Mouse (Mus musculus): ENCODE measurements around the gene Chrm5. TPM values are rescaled to one million over a fixed set of nuclear protein-coding genes. Genes with fewer than 3 reads are reported as not detected.
"Not testable (repeated sequence)": the region's sequence is repeated elsewhere in the genome, so short reads cannot be mapped to it uniquely, and the experiment has no call there.

The Chrm5 gene
- total RNA-seq, 2 experiments from 2014 or later, result not detected

DNA sequence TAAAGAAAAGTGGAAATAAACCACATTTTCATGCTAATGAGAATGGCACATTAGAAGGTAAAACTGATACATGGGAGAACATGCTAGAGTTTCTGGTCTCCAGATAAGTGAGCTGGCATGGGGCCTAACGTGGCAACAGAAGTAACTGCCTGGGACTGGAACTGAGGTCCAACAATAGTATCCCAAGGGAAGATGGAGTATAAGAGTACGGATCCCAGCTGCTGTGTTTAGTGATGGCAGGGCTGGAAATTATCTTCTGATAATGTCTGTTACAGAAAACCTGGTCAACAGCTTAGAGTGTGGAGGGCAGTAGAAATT lies 2.7 kb upstream of the Chrm5 start:
- DNase-seq, result no peak
- intact Hi-C loops (cut with DNase I), result loop anchor here (2.0 to 5.0 kb wide), 3 partner anchors 36 to 286 kb away; partner anchors contain the start of gene Lpcat4

DNA sequence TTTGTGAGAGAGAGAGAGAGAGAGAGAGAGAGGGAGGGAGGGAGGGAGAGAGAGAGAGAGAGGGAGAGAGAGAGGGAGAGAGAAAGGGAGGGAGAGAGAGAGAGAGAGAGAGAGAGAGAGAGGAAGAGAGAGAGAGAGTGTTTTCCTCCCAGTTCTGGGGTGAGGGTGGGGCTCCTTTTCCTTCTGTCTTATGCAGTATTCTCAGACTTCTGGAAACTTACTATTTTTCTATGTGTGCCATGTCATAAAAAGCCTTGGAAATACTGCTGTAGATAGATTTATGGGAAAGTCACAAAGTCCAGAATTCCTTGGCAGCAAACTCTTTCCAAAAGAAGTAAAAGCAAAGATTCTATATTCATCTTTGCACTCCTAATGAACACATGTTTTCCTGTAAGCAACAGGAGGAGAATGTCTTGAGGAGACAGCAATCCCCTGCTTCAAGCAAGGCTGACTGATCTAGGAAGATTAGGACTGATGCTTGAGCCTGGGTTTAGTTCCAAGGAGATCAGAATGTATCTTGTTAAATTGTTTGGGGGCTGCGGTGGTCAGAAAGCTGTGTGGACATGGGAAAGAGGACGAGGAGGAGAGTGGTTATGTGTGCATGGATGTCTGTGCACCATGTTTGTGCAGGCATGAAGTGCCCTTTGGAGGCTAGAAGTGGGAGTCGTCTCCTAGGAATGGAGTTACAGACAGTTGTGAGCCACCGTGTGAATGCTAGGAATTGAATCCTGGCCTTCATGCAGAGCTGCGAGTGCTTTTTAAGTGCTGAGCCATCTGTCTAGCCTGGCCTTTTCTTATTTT lies 2.2 kb upstream of the Chrm5 start:
- intact Hi-C loops (cut with DNase I), result loop anchor here (1.0 to 5.0 kb wide), 4 partner anchors 35 to 285 kb away; partner anchors contain the start of genes Katnbl1 and Lpcat4
- no peak for DNase-seq

- DNase-seq, result no peak
- intact Hi-C loops (cut with DNase I), result loop anchor here (5.0 kb wide), 2 partner anchors 34 to 284 kb away; no protein-coding TSS in a partner anchor
Observed at GRCm38 (mm10) chr2:112481564-112481963, 995 bp upstream of the Chrm5 start.

DNA sequence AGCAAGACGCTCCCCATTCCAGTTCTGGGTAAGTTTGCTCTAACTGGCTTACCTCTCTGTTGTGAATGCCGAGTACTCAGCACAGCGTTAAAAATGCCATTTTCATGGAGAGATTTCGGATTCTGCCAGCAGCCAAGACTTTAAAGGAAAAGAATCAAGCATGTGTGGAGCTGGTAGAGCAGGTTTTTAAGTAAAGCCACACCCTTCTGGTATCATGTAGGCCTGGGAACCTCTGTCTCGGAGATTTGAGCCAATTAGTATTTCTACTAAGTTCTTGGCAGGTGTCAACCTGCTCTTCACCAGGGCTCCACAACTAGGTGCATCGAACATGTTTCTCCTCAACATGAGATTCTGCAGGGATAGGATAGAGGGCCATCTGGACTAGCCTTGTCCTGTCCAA lies 4.0 kb downstream of the Chrm5 start:
- intact Hi-C loops (cut with DNase I), result no loop called here

GRCm38 (mm10) chr2:112474997-112475724 lies 5.4 kb downstream of the Chrm5 start:
- no peak for DNase-seq
- intact Hi-C loops (cut with DNase I), result no loop called here

More for the DNA sequence above, 4.0 kb downstream of the Chrm5 start:
- no peak for DNase-seq

DNA sequence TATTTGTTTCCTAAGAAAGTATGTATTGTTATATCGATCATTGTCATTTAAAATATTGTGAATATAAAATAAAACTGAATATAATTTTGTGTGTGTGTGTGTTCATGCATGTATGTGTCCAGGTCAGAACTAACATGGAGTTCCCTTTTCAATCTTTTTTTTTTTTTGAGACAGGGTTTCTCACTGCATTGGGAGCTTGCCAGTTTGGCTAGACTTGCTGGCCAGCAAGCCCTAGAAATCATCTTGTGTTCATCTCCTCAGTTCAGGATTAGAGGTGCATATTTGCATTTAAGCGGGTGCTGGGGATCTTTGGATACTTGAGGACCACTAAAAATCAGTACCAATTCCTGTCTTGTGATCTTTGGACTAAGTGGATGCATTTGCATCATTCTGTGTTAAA lies 8.5 kb downstream of the Chrm5 start:
- intact Hi-C loops (cut with DNase I), result no loop called here
- no peak for DNase-seq

DNA sequence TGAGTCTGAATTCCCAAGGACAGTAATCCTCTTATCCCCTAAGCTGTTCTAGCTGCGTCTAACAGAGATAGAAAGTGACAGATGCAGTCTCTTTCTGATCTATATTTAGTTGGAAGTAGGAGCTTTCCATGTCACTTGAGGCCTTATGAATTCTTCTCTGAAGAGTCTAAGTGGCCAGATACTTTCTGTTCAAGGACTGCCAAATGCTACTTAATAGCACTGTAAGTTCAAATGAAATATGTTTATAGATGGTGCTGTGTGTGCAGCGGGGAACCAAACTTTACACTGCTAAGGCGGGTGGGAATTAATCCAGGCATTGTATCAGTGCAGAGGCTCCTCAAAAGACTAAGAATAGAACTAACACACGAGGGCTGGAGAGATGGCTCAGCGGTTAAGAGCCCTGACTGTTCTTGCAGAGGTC lies 9.6 kb downstream of the Chrm5 start:
- DNase-seq, result no peak

GRCm38 (mm10) chr2:112469542-112469941 lies 11.0 kb downstream of the Chrm5 start:
- no peak for DNase-seq
- intact Hi-C loops (cut with DNase I), result no loop called here

More for the DNA sequence above, 9.6 kb downstream of the Chrm5 start:
- intact Hi-C loops (cut with DNase I), result no loop called here

GRCm38 (mm10) chr2:112460557-112460956 lies 20.0 kb downstream of the Chrm5 start:
- intact Hi-C loops (cut with DNase I), result no loop called here
- no peak for DNase-seq

DNA sequence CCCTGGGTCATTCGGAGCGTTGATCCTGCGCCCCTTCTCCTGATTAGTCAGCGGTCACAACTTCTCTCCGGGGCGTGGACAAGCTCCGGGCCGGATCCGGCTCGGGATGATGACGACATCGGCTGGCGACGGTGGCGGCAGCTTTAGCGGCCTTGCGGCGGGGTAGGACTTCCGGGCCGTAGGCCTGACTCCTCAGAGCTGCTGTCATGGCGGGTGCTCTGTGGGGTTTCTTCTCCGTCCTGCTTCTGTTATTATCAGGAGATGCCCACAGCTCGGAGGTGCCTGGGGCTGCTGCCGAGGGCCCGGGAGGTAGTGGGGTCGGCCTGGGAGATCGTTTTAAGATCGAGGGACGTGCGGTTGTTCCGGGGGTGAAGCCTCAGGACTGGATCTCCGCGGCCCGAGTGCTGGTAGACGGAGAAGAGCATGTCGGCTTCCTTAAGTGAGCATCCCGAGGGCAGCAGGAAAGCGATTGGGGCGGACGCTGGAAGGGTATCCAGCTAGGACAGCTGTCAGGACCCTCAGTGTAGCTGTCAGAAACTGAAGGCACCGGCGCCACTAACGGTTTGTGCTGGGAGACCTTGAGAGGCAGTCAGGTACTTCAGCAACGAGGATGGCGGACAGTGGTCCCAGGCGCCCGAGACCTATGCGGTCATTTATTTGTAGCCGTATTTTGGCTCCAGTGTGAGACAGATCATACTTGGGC lies 25.6 kb downstream of the Chrm5 start, which contains the start of gene Emc7:
Gene Emc7, plus strand, starts transcription at position 136 of the 703 bp plus-strand sequence.
- peak; percentile 98 to 99 for DNase-seq
- intact Hi-C loops (cut with DNase I), result loop anchor here (2.0 kb wide), 4 partner anchors 36 to 192 kb away; partner anchors contain the start of genes Emc4 and Katnbl1

DNA sequence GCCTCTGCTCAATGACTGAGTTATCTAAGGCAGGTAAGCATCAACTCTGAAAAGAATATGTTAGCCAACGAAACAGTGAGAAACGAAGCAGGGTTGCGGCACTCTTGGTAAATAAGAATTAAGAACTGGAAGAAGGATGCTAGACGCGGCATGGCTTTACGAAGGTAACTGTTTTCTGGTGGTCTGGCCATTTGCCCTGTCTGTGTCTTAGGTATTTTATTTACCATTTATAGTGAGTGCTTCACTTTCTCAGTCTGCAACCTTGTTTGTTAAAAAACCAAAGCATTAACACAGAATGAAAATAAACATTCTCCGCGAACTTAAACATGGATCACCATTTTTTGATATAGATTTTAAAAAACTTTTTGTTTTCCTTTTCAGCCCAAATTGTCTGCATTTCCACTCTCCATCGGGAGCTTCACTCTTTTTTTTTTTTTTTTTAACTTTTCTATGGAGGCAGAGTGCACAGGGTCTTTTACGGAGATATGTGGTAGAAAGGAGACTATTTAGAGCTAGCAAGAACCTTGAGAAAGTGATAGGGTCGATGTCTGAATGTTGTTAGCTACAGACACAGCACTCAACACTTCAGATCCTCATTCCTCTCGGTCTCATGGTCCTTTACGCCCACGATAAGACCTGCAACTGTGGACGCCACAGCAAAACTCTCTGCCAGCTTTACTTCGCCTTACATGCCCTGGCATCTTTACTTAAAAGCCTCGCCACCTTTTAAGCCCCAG lies 26.3 kb downstream of the Chrm5 start:
- intact Hi-C loops (cut with DNase I), result loop anchor here (2.0 kb wide), 4 partner anchors 37 to 191 kb away; partner anchors contain the start of genes Emc4 and Katnbl1
- no peak for DNase-seq

DNA sequence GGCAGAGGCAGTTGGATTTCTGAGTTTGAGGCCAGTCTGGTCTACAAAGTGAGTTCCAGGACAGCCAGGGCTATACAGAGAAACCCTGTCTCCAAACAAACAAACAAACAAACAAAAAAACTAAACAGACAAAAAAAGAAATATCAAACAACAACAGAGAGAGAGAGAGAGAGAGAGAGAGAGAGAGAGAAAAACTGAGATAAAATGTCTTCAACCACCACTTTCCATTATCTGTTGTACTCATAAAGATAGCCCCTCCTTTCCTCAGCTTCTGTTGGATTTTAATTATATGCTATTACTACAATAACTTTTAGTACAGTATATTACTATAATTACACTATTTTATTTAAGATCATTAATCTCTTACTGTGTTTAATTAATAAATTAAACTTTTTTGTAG lies 28.1 kb downstream of the Chrm5 start:
- DNase-seq; intact Hi-C loops (cut with DNase I): not testable (repeated sequence)

GRCm38 (mm10) chr2:112449597-112450296 lies 30.8 kb downstream of the Chrm5 start:
- intact Hi-C loops (cut with DNase I), result loop anchor here (1.0 to 5.0 kb wide), 2 partner anchors 33 to 71 kb away; partner anchors contain the start of gene Chrm5
- peak in 1 of 2 experiments; percentile 16 for DNase-seq

GRCm38 (mm10) chr2:112448510-112449059 lies 32.0 kb downstream of the Chrm5 start:
- DNase-seq, result no peak
- intact Hi-C loops (cut with DNase I), result loop anchor here (1.0 to 5.0 kb wide), 2 partner anchors 34 to 70 kb away; partner anchors contain the start of gene Chrm5

- DNase-seq, result not testable (repeated sequence)
- intact Hi-C loops (cut with DNase I), result loop anchor here (5.0 kb wide), 1 partner anchor 34 kb away; the partner anchor contains the start of gene Chrm5
Observed at GRCm38 (mm10) chr2:112448046-112448445, 32.5 kb downstream of the Chrm5 start.

DNA sequence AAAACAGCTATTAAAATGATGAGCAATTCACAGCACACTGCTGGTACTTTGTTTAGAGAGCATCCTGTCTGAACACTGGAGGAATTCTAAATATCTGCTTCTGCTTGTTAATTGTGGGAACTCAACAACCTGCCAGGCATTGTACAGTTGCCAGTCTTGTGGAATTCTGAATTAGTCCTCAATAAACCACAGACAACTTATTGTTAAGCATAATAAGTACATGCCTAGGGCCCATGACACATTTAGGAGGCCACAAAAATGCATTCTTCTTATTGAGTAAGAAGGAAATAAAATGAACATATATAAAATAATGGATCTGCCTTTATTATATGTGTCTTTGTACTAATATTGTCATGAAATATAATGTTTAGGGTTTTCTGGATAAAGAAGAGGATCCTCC lies 35.1 kb downstream of the Chrm5 start:
- no peak for DNase-seq
- intact Hi-C loops (cut with DNase I), result loop anchor here (5.0 kb wide), 1 partner anchor 37 kb away; the partner anchor contains the start of gene Chrm5

- DNase-seq, result no peak
- intact Hi-C loops (cut with DNase I), result no loop called here
Observed at GRCm38 (mm10) chr2:112443491-112443890, 37.1 kb downstream of the Chrm5 start.

- DNase-seq, result no peak
- intact Hi-C loops (cut with DNase I), result no loop called here
Observed at GRCm38 (mm10) chr2:112437589-112437988, 43.0 kb downstream of the Chrm5 start.

GRCm38 (mm10) chr2:112436292-112436691 lies 44.3 kb downstream of the Chrm5 start:
- no peak for DNase-seq
- intact Hi-C loops (cut with DNase I), result no loop called here
